Mouse (Mus musculus) subcutaneous adipose tissue, adult 2 months (tissue): Measurements from ENCODE around the gene Gm5565. TPM values are rescaled to one million over a fixed set of nuclear protein-coding genes. Genes with fewer than 3 reads are reported as not detected.

Source experiments
- polyA plus RNA-seq: library from polyadenylated mRNA; depleted of rRNA; stranded (reverse); fragments of >200 nt; gene quantifications from 2 replicates; pipeline ENCODE4 v1.2.3, GENCODE M21; 2012; ENCODE audit warnings: low replicate concordance; rRNA removed

Gm5565 gene
- polyA plus RNA-seq, result not detected in 2 replicates

DNA sequence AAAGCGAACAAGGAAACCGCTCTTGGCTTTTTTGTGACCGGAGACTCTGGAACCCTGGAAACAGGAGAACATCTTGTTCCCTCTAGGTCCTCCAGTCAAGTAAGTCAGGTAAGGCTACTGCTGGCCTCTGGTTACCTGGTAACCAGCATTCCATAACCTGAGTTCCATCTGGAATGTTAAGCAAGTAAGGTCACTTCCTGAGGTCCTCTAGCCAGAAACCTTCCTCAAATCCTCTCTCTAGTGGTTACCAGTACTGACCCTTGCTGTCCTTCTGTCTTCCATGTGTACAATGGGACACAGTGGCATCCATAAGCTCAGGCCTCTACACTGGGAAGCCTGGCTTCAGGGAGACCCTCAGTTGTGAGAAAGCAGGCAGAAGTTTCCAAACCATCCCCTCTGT lies at the start of gene Gm5565:
TSS of gene Gm5565 (minus strand) at position 101 of the 400 bp plus-strand sequence.

DNA sequence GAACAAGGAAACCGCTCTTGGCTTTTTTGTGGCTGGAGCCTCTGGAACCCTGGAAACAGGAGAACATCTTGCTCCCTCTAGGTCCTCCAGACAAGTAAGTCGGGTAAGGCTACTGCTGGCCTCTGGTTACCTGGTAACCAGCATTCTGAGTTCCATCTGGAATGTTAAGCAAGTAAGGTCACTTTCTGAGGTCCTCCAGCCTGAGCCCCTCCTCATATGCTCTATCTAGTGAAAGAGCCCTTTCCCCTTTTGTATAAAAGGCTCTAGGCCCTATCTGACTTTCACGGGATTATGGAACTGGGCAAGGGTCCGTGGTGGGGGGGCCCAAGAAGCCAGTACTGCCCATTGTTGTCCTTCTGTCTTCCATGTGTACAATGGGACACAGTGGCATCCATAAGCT lies 24.9 kb upstream of the Gm5565 start, which contains the start of gene 1700001J03Rik:
TSS of gene 1700001J03Rik (minus strand) at position 101 of the 400 bp plus-strand sequence.

GRCm38 (mm10) chr5:146170621-146171020 lies 10.3 kb upstream of the Gm5565 start, which contains the start of gene Gm6309:
Gene Gm6309, minus strand, starts transcription at chr5:146170721.

Other genes starting within 250 kb of the Gm5565 start
- 0.09 TPM in 1 of 2 replicates, not detected in the other for gene Cyp3a25, start 150.9 kb downstream of the Gm5565 start, polyA plus RNA-seq
- 0.23 TPM in 1 of 2 replicates, not detected in the other for gene Cyp3a59, start 81.3 kb downstream of the Gm5565 start, polyA plus RNA-seq
- not detected in 2 replicates for gene Gm6309, start 10.2 kb upstream of the Gm5565 start, polyA plus RNA-seq
- 0.70 and 0.84 TPM in 2 replicates for gene 1700001J03Rik, start 24.8 kb upstream of the Gm5565 start, polyA plus RNA-seq
- 23.9 and 27.3 TPM in 2 replicates for gene Rnf6, start 61.0 kb upstream of the Gm5565 start, polyA plus RNA-seq
- 32.0 and 40.5 TPM in 2 replicates for gene Cdk8, start 70.7 kb upstream of the Gm5565 start, polyA plus RNA-seq
- 1.1 and 11.8 TPM in 2 replicates for gene Wasf3, start 224.4 kb upstream of the Gm5565 start, polyA plus RNA-seq